Mouse (Mus musculus): ENCODE data around the gene Eef1akmt3.

Gene Eef1akmt3

DNA sequence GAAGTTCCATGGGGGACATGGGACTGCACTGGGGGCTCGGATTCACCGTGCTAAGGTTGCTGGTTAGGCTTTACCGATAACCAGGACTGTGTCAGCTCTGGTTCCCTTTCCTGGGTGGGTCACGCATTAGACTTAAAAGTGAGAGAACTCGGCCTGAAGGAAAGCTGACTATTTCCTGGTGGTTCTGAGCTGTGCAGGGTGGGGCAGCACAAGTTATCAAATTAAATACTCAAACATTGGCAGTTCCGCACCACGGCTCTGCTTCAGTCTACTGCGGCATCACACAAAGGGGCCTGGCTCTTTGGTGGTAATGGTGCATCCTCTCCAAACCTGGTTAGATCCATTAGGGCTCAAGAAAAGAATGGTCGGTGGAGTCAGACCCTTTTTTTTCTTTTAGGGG, 40.0 kb downstream of the Eef1akmt3 start:
- in situ Hi-C loops (cut with MboI, MseI), result no loop called here

GRCm38 (mm10) chr10:127000529-127000928, 40.8 kb downstream of the Eef1akmt3 start, which contains the start of gene Avil:
Gene Avil, plus strand, starts transcription at chr10:127000709.
- in situ Hi-C loops (cut with MboI, MseI), result no loop called here

DNA sequence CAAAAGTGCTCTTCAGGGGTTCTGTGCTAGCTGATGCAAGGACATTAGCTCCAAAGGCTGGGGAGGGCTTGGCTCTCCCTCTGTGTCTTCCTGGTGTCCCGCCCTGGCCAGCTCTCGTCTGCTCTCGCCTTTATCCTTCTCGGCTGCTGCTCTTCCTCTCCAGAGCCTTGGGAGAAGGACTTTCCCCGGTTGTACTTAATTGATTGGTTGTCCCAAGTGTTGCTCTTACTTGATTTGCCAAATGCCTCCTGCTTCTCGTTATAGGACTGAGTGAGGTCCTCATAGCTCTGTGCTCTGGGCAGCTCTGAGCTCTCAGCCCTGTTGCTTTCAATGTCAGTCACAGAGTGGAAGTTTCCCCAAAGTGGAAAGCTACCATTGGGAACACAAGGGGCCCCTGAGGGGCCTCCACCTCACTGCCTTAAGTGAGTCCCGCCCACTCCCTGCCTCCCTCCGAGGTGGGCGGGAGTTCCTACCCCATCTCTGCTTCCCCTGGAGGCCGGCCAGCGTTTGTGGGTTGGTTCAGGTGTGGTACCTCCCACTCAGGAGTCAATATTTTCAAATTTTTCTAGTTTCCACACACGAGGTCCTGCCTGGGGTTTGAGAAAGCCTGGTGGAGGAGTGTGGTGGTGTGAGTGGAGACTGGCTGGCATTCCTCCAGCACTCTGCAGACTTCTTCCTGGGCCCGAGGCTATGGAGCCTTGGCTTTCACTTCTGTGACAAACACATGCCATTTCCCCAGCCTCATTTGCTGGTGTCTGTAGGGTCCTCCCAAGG, 43.8 kb downstream of the Eef1akmt3 start:
- in situ Hi-C loops (cut with MboI, MseI), result no loop called here

GRCm38 (mm10) chr10:126993621-126994020, 47.7 kb downstream of the Eef1akmt3 start:
- in situ Hi-C loops (cut with MboI, MseI), result no loop called here

DNA sequence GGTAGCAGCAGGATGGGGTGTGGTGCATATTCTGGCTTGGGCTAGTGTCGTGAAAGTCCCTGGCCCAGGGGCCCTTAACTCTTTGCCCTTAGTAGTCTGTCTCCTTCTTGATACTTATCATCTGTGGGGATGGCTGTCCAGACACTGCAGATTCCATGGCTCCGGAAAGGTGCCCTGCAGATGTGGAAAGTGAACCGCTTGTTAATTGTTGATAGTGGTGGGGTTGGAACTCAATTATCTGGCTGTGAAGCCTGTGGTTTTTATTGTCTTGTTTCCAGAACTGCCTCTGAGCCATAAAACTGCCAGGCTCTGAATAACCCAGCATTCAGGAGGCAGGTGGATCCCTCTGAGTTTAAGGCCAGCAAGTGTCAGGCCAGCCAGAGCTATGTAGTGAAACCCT, 49.6 kb downstream of the Eef1akmt3 start:
- in situ Hi-C loops (cut with MboI, MseI), result no loop called here

DNA sequence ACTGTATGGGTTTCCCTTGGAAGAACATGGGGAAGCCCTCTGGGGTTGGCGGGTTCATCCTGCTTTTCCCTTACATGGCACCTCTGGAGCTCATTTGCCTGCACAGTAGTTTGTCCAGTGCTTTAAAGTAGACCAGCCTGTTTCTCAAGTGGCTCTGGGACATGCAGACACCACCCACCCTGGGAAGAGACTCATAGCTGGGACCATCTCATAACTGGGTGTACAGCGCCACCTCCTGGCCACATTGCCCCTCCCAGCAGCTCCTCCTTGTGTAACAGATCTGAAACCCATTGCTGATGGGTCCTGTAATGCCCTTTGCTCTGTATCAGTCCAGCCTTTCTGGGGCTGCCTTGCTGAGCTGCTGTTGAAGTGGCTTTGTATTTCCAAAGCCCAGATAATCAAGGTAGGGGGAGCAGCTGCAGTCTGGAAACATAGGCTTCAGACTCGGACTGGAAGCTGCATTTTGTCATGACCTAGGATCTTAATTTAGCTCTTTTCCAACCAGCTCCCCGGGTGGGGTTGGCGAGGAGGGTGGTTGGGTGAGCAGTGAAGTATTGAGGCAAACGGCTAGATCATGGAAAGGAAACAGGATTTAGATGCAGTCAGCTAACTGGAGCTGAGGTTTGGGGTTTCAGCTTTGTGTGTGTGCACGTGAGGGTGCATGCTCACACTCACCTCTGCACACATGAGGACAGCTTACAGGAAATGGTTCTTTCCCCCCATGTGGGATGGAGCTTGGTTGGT, 50.8 kb downstream of the Eef1akmt3 start:
- in situ Hi-C loops (cut with MboI, MseI), result no loop called here

DNA sequence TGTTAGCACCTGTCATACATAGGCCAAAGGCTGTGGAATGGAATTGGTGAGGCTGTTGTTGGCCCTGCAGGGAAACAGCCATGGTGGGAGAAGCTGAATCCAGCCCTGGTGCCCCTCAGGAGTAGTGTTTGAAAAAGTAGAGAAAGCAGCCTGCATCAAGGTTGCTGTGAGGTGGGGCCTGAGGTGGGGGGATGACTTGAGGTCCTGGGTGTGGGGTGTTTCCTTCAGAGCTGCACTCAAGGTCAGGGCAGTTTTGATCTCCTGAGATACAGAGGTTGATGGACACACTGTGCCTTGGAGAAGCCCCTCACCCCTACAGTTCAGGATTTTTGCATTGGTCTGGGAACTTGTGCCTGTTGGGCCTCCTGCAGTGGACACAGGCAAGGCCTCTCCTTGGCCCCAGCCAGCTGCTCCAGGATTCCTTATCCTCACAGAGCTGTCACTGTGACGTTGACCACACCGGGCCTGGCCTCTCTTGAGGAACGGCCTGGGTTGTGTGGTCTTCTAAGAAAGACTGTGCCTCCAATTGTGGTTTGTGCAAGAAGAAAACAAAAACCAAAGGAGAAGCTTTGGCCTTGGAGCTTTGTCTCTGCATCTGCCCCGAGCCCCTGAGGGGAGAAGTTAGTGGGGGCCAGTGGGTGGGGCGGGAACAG, 52.7 kb downstream of the Eef1akmt3 start:
- in situ Hi-C loops (cut with MboI, MseI), result no loop called here

DNA sequence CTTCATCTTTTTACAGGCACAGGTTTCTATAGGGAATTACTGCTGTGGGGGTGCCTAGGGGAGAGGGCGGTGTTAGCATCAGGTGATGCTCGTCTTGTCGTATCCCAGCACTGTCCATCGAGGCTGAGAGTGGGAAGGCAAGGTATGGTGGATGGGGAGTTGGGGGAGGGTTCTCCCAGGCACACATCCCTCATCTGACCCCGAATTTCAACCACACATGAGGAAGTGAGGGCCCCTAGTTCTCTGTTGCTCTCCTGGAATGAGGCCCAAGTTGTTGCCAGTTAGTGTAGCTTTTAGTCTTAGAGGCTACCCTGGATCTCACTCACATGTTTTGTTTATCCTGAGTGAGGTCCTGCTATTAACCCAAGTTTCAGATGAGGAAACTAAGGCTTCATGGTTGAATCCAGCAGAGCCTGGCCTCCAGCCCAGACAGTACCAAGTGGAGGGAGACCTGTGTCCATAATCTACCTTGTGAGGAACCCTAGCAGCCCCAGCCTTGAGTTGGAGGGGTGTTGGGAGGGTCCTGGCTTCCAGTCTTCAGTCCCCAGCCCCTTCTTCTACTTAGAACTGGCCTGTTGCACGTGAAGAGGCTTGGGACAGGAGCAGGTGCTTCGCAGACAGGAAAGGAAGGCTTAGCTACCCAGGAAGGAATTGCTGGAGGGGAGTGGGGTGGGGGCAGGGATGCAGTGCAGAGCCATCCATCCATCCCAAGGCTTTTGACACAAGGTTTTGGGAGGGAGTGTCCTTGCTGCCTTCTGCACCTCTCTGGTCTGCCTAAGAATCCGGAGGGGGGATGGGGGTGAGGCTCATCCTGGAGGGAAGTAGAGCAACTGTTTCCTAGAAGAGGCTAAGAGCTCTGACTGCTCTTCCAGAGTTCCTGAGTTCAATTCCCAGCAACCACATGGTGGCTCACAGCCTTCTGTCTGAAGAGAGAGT, 53.9 kb downstream of the Eef1akmt3 start:
- in situ Hi-C loops (cut with MboI, MseI), result no loop called here

GRCm38 (mm10) chr10:126986541-126986961, 54.8 kb downstream of the Eef1akmt3 start:
- in situ Hi-C loops (cut with MboI, MseI), result no loop called here

DNA sequence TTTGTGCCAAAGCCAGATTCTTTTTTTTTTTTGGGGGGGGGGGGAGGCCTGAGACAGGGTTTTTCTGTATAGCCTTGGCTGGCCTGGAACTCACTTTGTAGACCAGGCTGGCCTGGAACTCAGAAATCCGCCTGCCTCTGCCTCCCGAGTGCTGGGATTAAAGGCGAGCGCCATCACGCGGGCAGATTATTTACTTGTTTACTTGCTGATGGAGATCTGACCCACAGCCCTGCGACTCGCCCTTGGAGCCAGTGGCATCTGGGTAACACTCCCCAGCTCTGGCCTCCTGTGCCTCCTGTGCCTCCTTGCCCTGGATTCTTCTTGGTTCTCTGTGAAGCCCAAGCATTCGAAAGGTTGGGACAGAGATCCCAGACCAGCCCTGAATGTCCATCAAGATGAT, 55.7 kb downstream of the Eef1akmt3 start:
- in situ Hi-C loops (cut with MboI, MseI), result no loop called here

DNA sequence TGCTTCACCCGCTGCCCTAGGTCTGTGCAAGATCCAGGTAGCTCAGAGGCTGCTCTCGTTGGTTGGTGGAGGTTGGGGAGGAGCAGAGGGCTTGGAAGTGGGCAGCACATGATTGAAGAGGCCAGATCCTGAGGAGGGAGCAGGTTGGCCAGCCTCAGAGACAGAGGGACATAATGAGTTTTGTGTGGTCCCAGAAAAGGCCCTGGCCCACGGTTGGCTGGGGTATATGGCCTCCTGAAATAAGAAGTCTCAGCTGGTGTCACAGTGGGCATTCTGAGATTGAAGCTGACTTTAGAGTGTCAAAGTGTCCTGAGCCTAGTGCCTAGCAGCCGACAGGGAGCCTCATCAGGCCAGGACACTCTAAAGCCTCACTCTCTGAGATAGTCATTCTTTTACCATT, 56.2 kb downstream of the Eef1akmt3 start:
- in situ Hi-C loops (cut with MboI, MseI), result no loop called here

- in situ Hi-C loops (cut with MboI, MseI), result loop anchor here (5.0 kb wide), 1 partner anchor 62 kb away; no protein-coding TSS in a partner anchor
Observed at GRCm38 (mm10) chr10:126984189-126985004, 56.9 kb downstream of the Eef1akmt3 start.

GRCm38 (mm10) chr10:126983193-126983725, 58.1 kb downstream of the Eef1akmt3 start:
- in situ Hi-C loops (cut with MboI, MseI), result loop anchor here (5.0 kb wide), 1 partner anchor 61 kb away; no protein-coding TSS in a partner anchor

DNA sequence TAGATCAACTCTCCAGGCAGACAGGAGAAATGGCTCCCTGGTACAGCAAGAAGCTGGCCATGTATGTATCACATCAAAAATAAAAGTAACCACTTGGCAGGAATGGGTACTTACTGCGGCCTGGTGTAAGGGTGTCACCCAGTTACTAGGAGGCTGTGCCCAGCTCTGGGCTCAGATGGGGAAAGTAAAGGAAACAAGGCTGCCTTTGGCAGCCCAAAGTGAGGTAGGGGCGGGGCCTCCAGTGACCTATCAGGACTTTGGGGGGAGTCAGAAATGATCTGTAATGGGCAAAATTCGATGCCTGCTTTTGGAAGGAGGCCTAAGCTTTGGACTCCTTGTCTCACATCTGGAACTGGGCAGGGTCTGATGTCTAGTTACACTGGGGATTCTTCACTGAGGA, 59.6 kb downstream of the Eef1akmt3 start:
- in situ Hi-C loops (cut with MboI, MseI), result loop anchor here (5.0 kb wide), 1 partner anchor 59 kb away; no protein-coding TSS in a partner anchor

Measured in regulatory T cell (primary cell).